ENCODE assay signal across 16 mouse cellular contexts in the genomic region with DNA sequence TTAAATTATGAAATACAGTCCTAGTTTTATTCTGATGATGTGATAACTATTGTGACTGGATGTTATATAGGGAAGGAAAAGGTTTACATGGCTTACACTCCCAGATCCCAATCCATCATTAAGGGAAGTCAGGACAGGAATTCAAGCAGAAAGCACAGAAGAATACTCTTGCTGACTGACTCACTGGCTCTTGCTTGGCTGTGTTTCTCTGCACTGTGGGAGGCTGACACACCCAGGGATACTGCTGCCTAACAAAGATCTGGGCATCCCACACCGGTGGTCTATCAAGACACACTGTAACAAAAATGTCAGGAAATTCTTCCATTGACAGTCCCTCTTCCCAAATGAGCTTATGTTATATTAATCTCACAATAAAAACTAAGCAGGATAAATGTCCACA.
"Had no signal": no experiment of that assay in that cellular context is flagged by ENCODE, and none has a peak within 500 bp of the region (broad histone marks: within the 10 kb centered on the region; RNA-seq: fewer than 3 reads in every experiment).

No protein-coding gene starts in this region.

- H3K36me3 ChIP-seq: midbrain, embryonic 10.5 days; midbrain, embryonic 12.5 days; neural tube, embryonic 13.5 days; neural tube, embryonic 15.5 days had no signal

- DNase-seq: lung, adult 18-20 months; lung, embryonic 14.5 days; lung, postnatal 10 days; lung, postnatal 4 days; midbrain, embryonic 14.5 days; retina, postnatal 1 day; right cerebral cortex, adult 18-20 months; right cerebral cortex, postnatal 25 days; right cerebral cortex, postnatal 4 days; spleen, adult 18-20 months; thymus, adult 18-20 months; thymus, postnatal 25 days had no signal

- H3K27me3 ChIP-seq: midbrain, embryonic 12.5 days; neural tube, embryonic 13.5 days; neural tube, embryonic 15.5 days had no signal

- H3K4me2 ChIP-seq: lung, embryonic 14.5 days; midbrain, embryonic 12.5 days; neural tube, embryonic 13.5 days; neural tube, embryonic 15.5 days had no signal

- H3K9me3 ChIP-seq: midbrain, embryonic 10.5 days; midbrain, embryonic 12.5 days; neural tube, embryonic 13.5 days; neural tube, embryonic 15.5 days had no signal

- H3K4me3 ChIP-seq: midbrain, embryonic 10.5 days; midbrain, embryonic 12.5 days; neural tube, embryonic 13.5 days; neural tube, embryonic 15.5 days had no signal

- H3K9ac ChIP-seq: lung, embryonic 14.5 days; midbrain, embryonic 12.5 days; neural tube, embryonic 13.5 days; neural tube, embryonic 15.5 days had no signal

- H3K27ac ChIP-seq: midbrain, embryonic 10.5 days; midbrain, embryonic 12.5 days; neural tube, embryonic 13.5 days; neural tube, embryonic 15.5 days had no signal

- H3K4me1 ChIP-seq: midbrain, embryonic 10.5 days; midbrain, embryonic 12.5 days; neural tube, embryonic 13.5 days; neural tube, embryonic 15.5 days had no signal
